Mouse (Mus musculus): ENCODE data around the gene Ptpro.

- no peak for TF ChIP-seq CTCF (IDR thresholded peaks at IDR 0.05; ENCODE audit: low read depth, low read length)
- no peak for TF ChIP-seq POLR2A (IDR thresholded peaks at IDR 0.05; ENCODE audit: extremely low read depth, insufficient read depth, low read length)
These were observed 244.4 kb downstream of the Ptpro start for GRCm38 (mm10) chr6:137496562-137496961.

All from liver, adult 2 months (tissue).